Mouse (Mus musculus): ENCODE measurements around the gene L3hypdh. TPM values are rescaled to one million over a fixed set of nuclear protein-coding genes. Genes with fewer than 3 reads are reported as not detected.
A peak's percentile ranks its signal among the peaks of the same experiment; 100 is the strongest.
"Not testable (repeated sequence)": the region's sequence is repeated elsewhere in the genome, so short reads cannot be mapped to it uniquely, and the experiment has no call there.

The L3hypdh gene
- total and polyA plus RNA-seq, 3 experiments = 0.12 TPM; not detected in 2

- in situ Hi-C loops (cut with MboI; ENCODE audit: low pct_ligation_motif_present, low pct_unique_long_range_greater_than_20kb, low sequenced_read_pairs) (no loop called here), dilution Hi-C loops (cut with MboI; ENCODE audit: extremely low pct_ligation_motif_present, extremely low pct_unique_long_range_greater_than_20kb, low sequenced_read_pairs) (no loop called here)
- Histone ChIP-seq H3K79me2 (replicated peaks; ENCODE audit: control insufficient read depth, extremely low read depth, insufficient read depth, poor library complexity, severe bottlenecking) (no peaks in the 10 kb centered on the region), H3K4me2 (ENCODE audit: insufficient read depth, low read depth, poor library complexity, severe bottlenecking) (no peak overlapping the region), H3K4me1 (ENCODE audit: control insufficient read depth in 1 of 2, insufficient read depth in 2 of 2) (peaks cover 0 to 14% of the 10 kb centered on the region in 2 experiments; a peak in 2 of 4 replicates), H3K4me3 (replicated peaks in 1 of 3; ENCODE audit: low read depth in 2 of 3, low read length in 2 of 3, poor library complexity in 1 of 3) (no peak overlapping the region), H3K9me3 (replicated peaks; ENCODE audit: low read length) (peaks cover 8% of the 10 kb centered on the region), H3K27me3 (replicated peaks) (no peaks in the 10 kb centered on the region), H3K9ac (ENCODE audit: insufficient read depth, low read depth) (no peak overlapping the region), H3K36me3 (replicated peaks in 1 of 2; ENCODE audit: control insufficient read depth in 1 of 2, insufficient read depth in 1 of 2, low read length in 1 of 2) (no peaks in the 10 kb centered on the region), H3K27ac (ENCODE audit: insufficient read depth, low read depth) (no peak overlapping the region)
- TF ChIP-seq SIN3A (IDR thresholded peaks at IDR 0.05; ENCODE audit: low read length) = no peak
- no peak for TF ChIP-seq POLR2A (IDR thresholded peaks at IDR 0.05; ENCODE audit: low read depth, low read length)
- TF ChIP-seq RAD21 (IDR thresholded peaks at IDR 0.05; ENCODE audit: low read depth, low read length) = no peak
- no peak for TF ChIP-seq E2F4 (IDR thresholded peaks at IDR 0.05; ENCODE audit: insufficient replicate concordance, low read depth, low read length)
- TF ChIP-seq MAX (IDR thresholded peaks at IDR 0.05; ENCODE audit: low read length) = no peak
- TF ChIP-seq MXI1 (IDR thresholded peaks at IDR 0.05; ENCODE audit: low read depth, low read length) = no peak
- TF ChIP-seq SMC3 (IDR thresholded peaks at IDR 0.05; ENCODE audit: low read depth, low read length) = no peak
- DNase-seq (ENCODE audit: extremely low read depth) = no peak
Measured at GRCm38 (mm10) chr12:72050821-72051220, 34.4 kb downstream of the L3hypdh start.

- dilution Hi-C loops (cut with MboI; ENCODE audit: extremely low pct_ligation_motif_present, extremely low pct_unique_long_range_greater_than_20kb, low sequenced_read_pairs); H3K27me3 ChIP-seq (replicated peaks); H3K79me2 ChIP-seq (replicated peaks; ENCODE audit: control insufficient read depth, extremely low read depth, insufficient read depth, poor library complexity, severe bottlenecking); H3K4me3 ChIP-seq (replicated peaks in 1 of 3; ENCODE audit: low read depth in 2 of 3, low read length in 2 of 3, poor library complexity in 1 of 3); H3K27ac ChIP-seq (ENCODE audit: insufficient read depth, low read depth); H3K4me2 ChIP-seq (ENCODE audit: insufficient read depth, low read depth, poor library complexity, severe bottlenecking); H3K9ac ChIP-seq (ENCODE audit: insufficient read depth, low read depth); in situ Hi-C loops (cut with MboI; ENCODE audit: low pct_ligation_motif_present, low pct_unique_long_range_greater_than_20kb, low sequenced_read_pairs); DNase-seq (ENCODE audit: extremely low read depth); H3K9me3 ChIP-seq (replicated peaks; ENCODE audit: low read length); H3K36me3 ChIP-seq (replicated peaks in 1 of 2; ENCODE audit: control insufficient read depth in 1 of 2, insufficient read depth in 1 of 2, low read length in 1 of 2): not testable (repeated sequence)
- peaks cover 0 to 14% of the 10 kb centered on the region in 2 experiments; a peak in 2 of 4 replicates for H3K4me1 ChIP-seq (ENCODE audit: control insufficient read depth in 1 of 2, insufficient read depth in 2 of 2)
Measured at GRCm38 (mm10) chr12:72050156-72050555, 35.1 kb downstream of the L3hypdh start.

- H3K4me2 ChIP-seq (ENCODE audit: insufficient read depth, low read depth, poor library complexity, severe bottlenecking) = no peak overlapping the region
- peaks cover 8% of the 10 kb centered on the region for H3K9me3 ChIP-seq (replicated peaks; ENCODE audit: low read length)
- no peaks in the 10 kb centered on the region for H3K27me3 ChIP-seq (replicated peaks)
- no peak overlapping the region for H3K9ac ChIP-seq (ENCODE audit: insufficient read depth, low read depth)
- no peak overlapping the region for H3K27ac ChIP-seq (ENCODE audit: insufficient read depth, low read depth)
- dilution Hi-C loops (cut with MboI; ENCODE audit: extremely low pct_ligation_motif_present, extremely low pct_unique_long_range_greater_than_20kb, low sequenced_read_pairs) = no loop called here
- in situ Hi-C loops (cut with MboI; ENCODE audit: low pct_ligation_motif_present, low pct_unique_long_range_greater_than_20kb, low sequenced_read_pairs) = loop anchor here (5.0 kb wide), 1 partner anchor 275 kb away; no protein-coding TSS in a partner anchor
- TF ChIP-seq CHD1 (IDR thresholded peaks at IDR 0.05; ENCODE audit: low read depth, low read length) (no peak), UBTF (IDR thresholded peaks at IDR 0.05; ENCODE audit: low read depth, low read length) (no peak), ZC3H11A (IDR thresholded peaks at IDR 0.05; ENCODE audit: low read depth, low read length) (peak; percentile 93), SMC3 (IDR thresholded peaks at IDR 0.05; ENCODE audit: low read depth, low read length) (peak; percentile 96), BHLHE40 (IDR thresholded peaks at IDR 0.05; ENCODE audit: low read depth, low read length) (no peak), MAZ (IDR thresholded peaks at IDR 0.05; ENCODE audit: low read depth, low read length) (no peak), MYC (IDR thresholded peaks at IDR 0.05; ENCODE audit: low read depth, low read length) (no peak), EP300 (IDR thresholded peaks at IDR 0.05; ENCODE audit: low read length) (no peak), POLR2AphosphoS2 (IDR thresholded peaks at IDR 0.05; ENCODE audit: low read depth, low read length) (no peak), KAT2A (IDR thresholded peaks at IDR 0.05; ENCODE audit: insufficient replicate concordance, low read length) (no peak), JUN (IDR thresholded peaks at IDR 0.05; ENCODE audit: insufficient read depth, low read depth, low read length) (no peak), CTCF (conservative IDR thresholded peaks at IDR 0.05 in 1 of 2, IDR thresholded peaks at IDR 0.05 in 1 of 2; ENCODE audit: low read depth in 2 of 2, low read length in 2 of 2) (peak in 1 of 2 experiments; percentile 89; a peak in 3 of 4 replicates), NELFE (IDR thresholded peaks at IDR 0.05; ENCODE audit: low read depth, low read length) (no peak), RAD21 (IDR thresholded peaks at IDR 0.05; ENCODE audit: low read depth, low read length) (peak; percentile 99), PAX5 (IDR thresholded peaks at IDR 0.05; ENCODE audit: low read length) (no peak), TCF12 (IDR thresholded peaks at IDR 0.05; ENCODE audit: low read depth, low read length) (no peak)
- peak; percentile 33 for DNase-seq (ENCODE audit: extremely low read depth)
- no peaks in the 10 kb centered on the region for H3K79me2 ChIP-seq (replicated peaks; ENCODE audit: control insufficient read depth, extremely low read depth, insufficient read depth, poor library complexity, severe bottlenecking)
- no peak overlapping the region for H3K4me3 ChIP-seq (replicated peaks in 1 of 3; ENCODE audit: low read depth in 2 of 3, low read length in 2 of 3, poor library complexity in 1 of 3)
- H3K36me3 ChIP-seq (replicated peaks in 1 of 2; ENCODE audit: control insufficient read depth in 1 of 2, insufficient read depth in 1 of 2, low read length in 1 of 2) = no peaks in the 10 kb centered on the region
- peaks cover 0 to 14% of the 10 kb centered on the region in 2 experiments; a peak in 2 of 4 replicates for H3K4me1 ChIP-seq (ENCODE audit: control insufficient read depth in 1 of 2, insufficient read depth in 2 of 2)
Measured at GRCm38 (mm10) chr12:72047513-72047912, 37.7 kb downstream of the L3hypdh start.
